Mouse (Mus musculus): ENCODE measurements around the gene Ap1s1. TPM values are rescaled to one million over a fixed set of nuclear protein-coding genes. Genes with fewer than 3 reads are reported as not detected.
A peak's percentile ranks its signal among the peaks of the same experiment; 100 is the strongest.

Ap1s1 gene
- polyA plus RNA-seq, 1 experiment from 2014 or later: 206 TPM

- WGBS: 92% methylated on average over 3 of the region's 3 CpGs
Observed at GRCm38 (mm10) chr5:137015913-137016312, 30.0 kb downstream of the Ap1s1 start.

DNA sequence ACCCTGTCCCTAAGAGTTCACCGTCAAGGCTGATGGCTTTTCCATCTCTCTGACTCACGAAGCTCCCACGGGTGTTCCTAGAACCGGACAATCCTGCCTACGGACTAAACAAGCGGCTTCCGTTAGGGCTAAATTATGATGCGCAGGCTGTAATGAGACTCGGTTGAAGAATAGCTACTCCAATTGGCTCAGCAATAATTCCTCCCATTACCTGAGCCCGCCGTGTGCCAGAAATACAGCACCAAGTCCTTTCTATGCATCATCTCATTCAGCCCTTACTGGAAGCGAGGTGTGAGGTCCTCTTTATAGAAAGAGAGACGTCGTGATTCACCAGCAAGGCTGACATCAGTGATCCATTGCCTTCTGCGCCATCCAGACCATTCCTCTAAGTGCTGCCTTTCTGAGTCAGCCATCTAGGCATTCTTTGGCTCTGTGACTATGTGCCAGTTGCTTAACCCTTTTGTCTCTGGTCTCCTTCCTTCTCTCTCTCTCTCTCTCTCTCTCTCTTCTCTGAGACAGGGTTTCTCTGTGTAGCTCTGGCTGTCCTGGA is 33.5 kb downstream of the Ap1s1 start:
- H3K9ac ChIP-seq (ENCODE audit: low read length): no peak overlapping the region
- ATAC-seq (ENCODE audit: low read depth): no peak
- H3K9me3 ChIP-seq (ENCODE audit: control insufficient read depth, low read length): peaks cover 5% of the 10 kb centered on the region; the same call in 1 of the 2 replicates
- H3K4me2 ChIP-seq (ENCODE audit: low read depth, low read length): no peak overlapping the region
- H3K36me3 ChIP-seq (ENCODE audit: control insufficient read depth, insufficient read depth, low read length): no peaks in the 10 kb centered on the region
- no peak overlapping the region for H3K27ac ChIP-seq (ENCODE audit: low read length)
- 69% methylated on average over 15 of the region's 15 CpGs for WGBS
- H3K4me3 ChIP-seq (ENCODE audit: low read length): no peak overlapping the region
- H3K4me1 ChIP-seq (replicated peaks; ENCODE audit: control insufficient read depth, insufficient read depth, low read length): no peaks in the 10 kb centered on the region
- no peaks in the 10 kb centered on the region for H3K27me3 ChIP-seq (ENCODE audit: control insufficient read depth, insufficient read depth, low read depth, low read length)

More at GRCm38 (mm10) chr5:137015913-137016312, 30.0 kb downstream of the Ap1s1 start:
- ATAC-seq (ENCODE audit: low read depth): no peak
- Histone ChIP-seq H3K4me1 (replicated peaks; ENCODE audit: control insufficient read depth, insufficient read depth, low read length) (no peaks in the 10 kb centered on the region), H3K9ac (ENCODE audit: low read length) (no peak overlapping the region), H3K36me3 (ENCODE audit: control insufficient read depth, insufficient read depth, low read length) (no peaks in the 10 kb centered on the region), H3K27ac (ENCODE audit: low read length) (no peak overlapping the region), H3K4me2 (ENCODE audit: low read depth, low read length) (no peak overlapping the region), H3K9me3 (ENCODE audit: control insufficient read depth, low read length) (peaks cover 5% of the 10 kb centered on the region; the same call in 1 of the 2 replicates), H3K4me3 (ENCODE audit: low read length) (no peak overlapping the region), H3K27me3 (ENCODE audit: control insufficient read depth, insufficient read depth, low read depth, low read length) (no peaks in the 10 kb centered on the region; the same call in 1 of the 2 replicates)

GRCm38 (mm10) chr5:137009988-137010387 is 35.9 kb downstream of the Ap1s1 start:
- Histone ChIP-seq H3K4me3 (ENCODE audit: low read length) (no peak overlapping the region), H3K27ac (ENCODE audit: low read length) (no peak overlapping the region), H3K9ac (ENCODE audit: low read length) (no peak overlapping the region), H3K4me1 (replicated peaks; ENCODE audit: control insufficient read depth, insufficient read depth, low read length) (peaks cover 3% of the 10 kb centered on the region; the same call in 1 of the 2 replicates), H3K36me3 (ENCODE audit: control insufficient read depth, insufficient read depth, low read length) (no peaks in the 10 kb centered on the region), H3K27me3 (ENCODE audit: control insufficient read depth, insufficient read depth, low read depth, low read length) (no peaks in the 10 kb centered on the region), H3K9me3 (ENCODE audit: control insufficient read depth, low read length) (peaks cover 3% of the 10 kb centered on the region; the same call in 1 of the 2 replicates), H3K4me2 (ENCODE audit: low read depth, low read length) (no peak overlapping the region)
- ATAC-seq (ENCODE audit: low read depth): no peak
- 21% methylated on average over 3 of the region's 3 CpGs for WGBS

DNA sequence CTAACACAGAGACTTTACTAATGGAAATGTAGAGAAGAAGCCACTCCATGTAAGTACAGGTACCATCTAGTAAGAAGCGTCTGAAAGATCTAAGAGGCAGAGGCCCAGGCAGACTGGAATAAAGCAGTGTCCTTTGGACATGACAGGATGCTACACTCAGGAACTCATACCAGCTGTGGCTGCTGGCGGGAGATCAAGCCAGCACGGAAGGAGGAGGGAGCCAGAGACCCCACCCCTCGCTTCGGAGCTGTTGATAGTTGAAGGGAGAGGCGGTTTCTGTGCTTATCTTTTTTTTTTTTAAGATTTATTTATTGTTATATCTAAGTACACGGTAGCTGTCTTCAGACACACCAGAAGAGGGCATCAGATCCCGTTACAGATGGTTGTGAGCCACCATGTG is 38.7 kb downstream of the Ap1s1 start:
- H3K9me3 ChIP-seq (ENCODE audit: control insufficient read depth, low read length): no peaks in the 10 kb centered on the region
- ATAC-seq (ENCODE audit: low read depth): no peak
- no peaks in the 10 kb centered on the region for H3K27me3 ChIP-seq (ENCODE audit: control insufficient read depth, insufficient read depth, low read depth, low read length)
- 26% methylated on average over 8 of the region's 8 CpGs for WGBS
- peaks cover 3% of the 10 kb centered on the region; the same call in 1 of the 2 replicates for H3K4me1 ChIP-seq (replicated peaks; ENCODE audit: control insufficient read depth, insufficient read depth, low read length)
- H3K9ac ChIP-seq (ENCODE audit: low read length): no peak overlapping the region
- no peak overlapping the region for H3K27ac ChIP-seq (ENCODE audit: low read length)
- H3K4me2 ChIP-seq (ENCODE audit: low read depth, low read length): no peak overlapping the region
- H3K4me3 ChIP-seq (ENCODE audit: low read length): no peak overlapping the region
- no peaks in the 10 kb centered on the region for H3K36me3 ChIP-seq (ENCODE audit: control insufficient read depth, insufficient read depth, low read length)

GRCm38 (mm10) chr5:137000612-137001011 is 45.3 kb downstream of the Ap1s1 start:
- no peak overlapping the region for H3K27ac ChIP-seq (ENCODE audit: low read length)
- ATAC-seq (ENCODE audit: low read depth): no peak
- H3K4me2 ChIP-seq (ENCODE audit: low read depth, low read length): no peak overlapping the region
- H3K27me3 ChIP-seq (ENCODE audit: control insufficient read depth, insufficient read depth, low read depth, low read length): no peaks in the 10 kb centered on the region
- no peak overlapping the region for H3K9ac ChIP-seq (ENCODE audit: low read length)
- H3K4me3 ChIP-seq (ENCODE audit: low read length): no peak overlapping the region
- no peaks in the 10 kb centered on the region for H3K9me3 ChIP-seq (ENCODE audit: control insufficient read depth, low read length)
- peaks cover 3% of the 10 kb centered on the region; the same call in 1 of the 2 replicates for H3K4me1 ChIP-seq (replicated peaks; ENCODE audit: control insufficient read depth, insufficient read depth, low read length)
- no peaks in the 10 kb centered on the region; the same call in 1 of the 2 replicates for H3K36me3 ChIP-seq (ENCODE audit: control insufficient read depth, insufficient read depth, low read length)
- 73% methylated on average over 2 of the region's 2 CpGs for WGBS

DNA sequence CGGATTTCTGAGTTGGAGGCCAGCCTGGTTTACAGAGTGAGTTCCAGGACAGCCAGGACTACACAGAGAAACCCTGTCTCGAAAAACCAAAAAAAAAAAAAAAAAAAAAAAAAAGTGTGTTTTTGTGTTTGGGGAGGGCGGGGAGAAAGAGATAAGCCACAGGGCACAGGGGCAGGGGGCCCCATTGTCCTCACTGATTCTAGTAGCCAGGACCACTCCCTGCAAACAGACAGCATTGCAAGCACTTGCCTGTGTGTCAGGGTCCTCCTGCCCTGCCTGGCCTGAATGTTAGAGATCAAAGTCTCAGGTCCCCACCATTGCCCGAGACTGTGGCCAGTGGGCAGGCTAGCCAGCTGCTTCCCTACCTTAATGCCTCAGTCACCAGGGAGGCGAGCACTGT is 46.5 kb downstream of the Ap1s1 start:
- Histone ChIP-seq H3K4me1 (replicated peaks; ENCODE audit: control insufficient read depth, insufficient read depth, low read length) (peaks cover 3% of the 10 kb centered on the region; the same call in 1 of the 2 replicates), H3K4me2 (ENCODE audit: low read depth, low read length) (no peak overlapping the region), H3K27ac (ENCODE audit: low read length) (no peak overlapping the region), H3K36me3 (ENCODE audit: control insufficient read depth, insufficient read depth, low read length) (peaks cover 8% of the 10 kb centered on the region), H3K27me3 (ENCODE audit: control insufficient read depth, insufficient read depth, low read depth, low read length) (no peaks in the 10 kb centered on the region), H3K4me3 (ENCODE audit: low read length) (no peak overlapping the region), H3K9me3 (ENCODE audit: control insufficient read depth, low read length) (no peaks in the 10 kb centered on the region), H3K9ac (ENCODE audit: low read length) (no peak overlapping the region)
- ATAC-seq (ENCODE audit: low read depth): no peak
- WGBS: 59% methylated on average over 4 of the region's 5 CpGs

- ATAC-seq (ENCODE audit: low read depth): no peak
- Histone ChIP-seq H3K4me3 (ENCODE audit: low read length) (no peak overlapping the region), H3K4me1 (replicated peaks; ENCODE audit: control insufficient read depth, insufficient read depth, low read length) (peaks cover 12% of the 10 kb centered on the region), H3K9ac (ENCODE audit: low read length) (no peak overlapping the region), H3K36me3 (ENCODE audit: control insufficient read depth, insufficient read depth, low read length) (peaks cover 39% of the 10 kb centered on the region), H3K27ac (ENCODE audit: low read length) (no peak overlapping the region), H3K27me3 (ENCODE audit: control insufficient read depth, insufficient read depth, low read depth, low read length) (no peaks in the 10 kb centered on the region), H3K9me3 (ENCODE audit: control insufficient read depth, low read length) (no peaks in the 10 kb centered on the region), H3K4me2 (ENCODE audit: low read depth, low read length) (no peak overlapping the region)
- WGBS: 89% methylated on average over 6 of the region's 6 CpGs
Observed at GRCm38 (mm10) chr5:136989801-136990200, 56.1 kb downstream of the Ap1s1 start.

DNA sequence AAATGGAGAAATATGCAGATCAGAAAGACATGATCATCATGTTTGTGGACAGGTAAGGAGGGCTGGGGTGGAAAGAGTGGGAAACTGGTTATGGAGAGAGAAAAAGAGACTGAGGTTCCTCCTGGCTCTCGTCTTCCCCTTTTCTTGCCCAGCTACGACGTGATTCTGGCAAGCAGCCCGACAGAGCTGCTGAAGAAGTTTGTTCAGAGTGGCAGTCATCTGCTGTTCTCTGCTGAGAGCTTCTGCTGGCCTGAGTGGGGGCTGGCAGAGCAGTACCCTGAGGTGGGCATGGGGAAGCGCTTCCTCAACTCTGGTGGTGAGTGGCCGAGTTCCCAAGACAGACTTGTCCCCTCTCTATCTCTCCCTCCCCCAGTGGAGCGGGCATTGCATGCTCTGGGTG is 57.5 kb downstream of the Ap1s1 start:
- H3K4me3 ChIP-seq (ENCODE audit: low read length): peak overlapping the region; percentile 84
- peaks cover 31% of the 10 kb centered on the region for H3K36me3 ChIP-seq (ENCODE audit: control insufficient read depth, insufficient read depth, low read length)
- peak overlapping the region; percentile 80 for H3K4me2 ChIP-seq (ENCODE audit: low read depth, low read length)
- H3K9me3 ChIP-seq (ENCODE audit: control insufficient read depth, low read length): no peaks in the 10 kb centered on the region
- H3K27me3 ChIP-seq (ENCODE audit: control insufficient read depth, insufficient read depth, low read depth, low read length): no peaks in the 10 kb centered on the region
- peak overlapping the region; percentile 95 for H3K9ac ChIP-seq (ENCODE audit: low read length)
- no peak for ATAC-seq (ENCODE audit: low read depth)
- no peak overlapping the region; the same call in 1 of the 2 replicates for H3K27ac ChIP-seq (ENCODE audit: low read length)
- WGBS: 44% methylated on average over 5 of the region's 7 CpGs
- H3K4me1 ChIP-seq (replicated peaks; ENCODE audit: control insufficient read depth, insufficient read depth, low read length): peaks cover 12% of the 10 kb centered on the region

- no peak for ATAC-seq (ENCODE audit: low read depth)
- Histone ChIP-seq H3K9me3 (ENCODE audit: control insufficient read depth, low read length) (no peaks in the 10 kb centered on the region), H3K27ac (ENCODE audit: low read length) (peak within 1 kb of the TSS; percentile 95), H3K9ac (ENCODE audit: low read length) (peak within 1 kb of the TSS; percentile 95), H3K4me3 (ENCODE audit: low read length) (peak within 1 kb of the TSS; percentile 84), H3K4me2 (ENCODE audit: low read depth, low read length) (peak within 1 kb of the TSS; percentile 80), H3K27me3 (ENCODE audit: control insufficient read depth, insufficient read depth, low read depth, low read length) (no peaks in the 10 kb centered on the region), H3K36me3 (ENCODE audit: control insufficient read depth, insufficient read depth, low read length) (peaks cover 26% of the 10 kb centered on the region), H3K4me1 (replicated peaks; ENCODE audit: control insufficient read depth, insufficient read depth, low read length) (peaks cover 12% of the 10 kb centered on the region)
- 1% methylated on average over 12 of the region's 12 CpGs for WGBS
Observed at GRCm38 (mm10) chr5:136987934-136988271, 58.0 kb downstream of the Ap1s1 start, which contains the start of gene Znhit1. Gene Znhit1 (minus strand): TSS chr5:136988021.

Data from lung, embryonic 16.5 days (tissue).